Mouse (Mus musculus) spleen, adult 2 months (tissue): ENCODE measurements around the gene Vwf.

Experiments used
- CTCF ChIP-seq: fragments of 200-500 bp; IDR thresholded peaks from 2 replicates; pipeline ENCODE4 v1.5.1; 2011; ENCODE audit warnings: mild to moderate bottlenecking, inconsistent platforms; ENCODE audit not compliant: insufficient read depth, insufficient read length, insufficient replicate concordance; ENCODE audit errors: extremely low read depth
- POLR2A ChIP-seq: fragments of 200-500 bp; IDR thresholded peaks from 2 replicates; pipeline ENCODE4 v1.6.1; 2011; ENCODE audit warnings: low read depth, low read length, inconsistent platforms

DNA sequence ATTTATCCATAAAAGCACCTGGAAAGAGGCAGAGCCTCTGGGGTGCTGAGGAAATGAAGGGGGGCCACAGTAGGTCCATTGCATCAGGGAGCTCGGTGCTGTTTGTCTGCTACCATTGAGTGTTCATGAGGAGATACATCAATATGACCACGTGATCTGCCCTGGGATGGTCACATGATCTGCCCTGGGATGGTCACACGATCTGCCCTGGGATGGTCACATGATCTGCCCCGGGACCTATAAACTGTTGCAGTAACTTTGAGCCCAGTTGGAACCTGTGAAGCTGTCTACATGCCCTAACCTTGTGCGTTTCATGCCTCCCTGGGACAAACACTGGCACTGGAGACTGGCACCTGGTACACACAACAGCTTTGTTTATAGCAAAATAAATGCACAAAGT, 8.1 kb upstream of the Vwf start:
- TF ChIP-seq CTCF (no peak), POLR2A (no peak)
